Mouse (Mus musculus) megakaryocyte, adult 5-6 weeks (primary cell): ENCODE results near the gene Ddx60. TPM values are rescaled to one million over a fixed set of nuclear protein-coding genes. Genes with fewer than 3 reads are reported as not detected.
A peak's percentile ranks its signal among the peaks of the same experiment; 100 is the strongest.
"Not testable (repeated sequence)": the region's sequence is repeated elsewhere in the genome, so short reads cannot be mapped to it uniquely, and the experiment has no call there.

Source experiments
- ATAC-seq: 2 replicates; pipeline ENCODE4 v1.8.0; 2016; ENCODE audit warnings: mild to moderate bottlenecking, inconsistent platforms; ENCODE audit not compliant: poor library complexity, severe bottlenecking
- total RNA-seq, 2 experiments: library from RNA; stranded (forward) in 1 of 2; stranded (reverse) in 1 of 2; fragments of 153-499, 151-499 nt in 1 of 2; fragments of 221-1000, 200-1000 nt in 1 of 2; gene quantifications; 2 replicates each; pipeline versions ENCODE4 v1.2.3 to v1.2.4; 2015 to 2017

The Ddx60 gene
- 5.7 and 6.9 TPM in 2 replicates for total RNA-seq (2015)
- 7.9 and 8.7 TPM in 2 replicates for total RNA-seq (2017)

DNA sequence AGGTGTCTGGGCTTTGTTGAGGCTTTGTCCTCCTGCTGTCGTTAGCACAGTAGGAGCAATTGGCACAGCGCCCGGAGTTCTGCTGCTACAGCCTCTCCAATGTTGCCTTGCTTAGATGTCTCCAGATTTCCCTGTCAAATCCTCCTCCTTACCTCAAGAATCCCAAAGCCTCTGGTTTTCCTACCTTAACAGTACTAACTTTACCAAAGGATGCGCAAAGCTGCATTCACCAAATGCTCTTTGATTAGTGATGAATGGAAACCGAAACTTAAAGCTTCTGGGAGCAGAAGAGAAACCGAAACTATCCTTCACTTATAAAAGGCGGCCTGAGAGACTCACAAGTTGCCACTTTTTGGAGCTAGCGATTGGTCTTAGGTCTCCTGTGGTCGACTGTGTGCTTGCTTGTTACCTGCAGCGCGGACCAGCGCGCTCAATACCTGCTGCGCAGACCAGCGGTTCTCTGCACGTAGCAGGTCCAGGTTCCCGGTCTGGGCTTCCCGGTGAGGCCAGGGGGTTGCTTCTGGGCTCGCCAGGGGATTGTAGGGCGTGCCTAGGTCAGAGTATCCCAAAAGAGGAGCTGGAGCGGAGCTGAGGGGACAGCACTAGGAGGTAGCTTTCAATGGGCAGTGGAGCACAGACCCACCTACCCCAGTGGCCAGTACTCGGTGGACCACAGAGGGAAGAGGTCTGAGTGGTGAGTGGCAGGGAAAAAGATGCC, at the start of gene Ddx60:
Ddx60 (plus strand) TSS at position 311 of the 718 bp plus-strand sequence.
- peak; percentile 83 for ATAC-seq

DNA sequence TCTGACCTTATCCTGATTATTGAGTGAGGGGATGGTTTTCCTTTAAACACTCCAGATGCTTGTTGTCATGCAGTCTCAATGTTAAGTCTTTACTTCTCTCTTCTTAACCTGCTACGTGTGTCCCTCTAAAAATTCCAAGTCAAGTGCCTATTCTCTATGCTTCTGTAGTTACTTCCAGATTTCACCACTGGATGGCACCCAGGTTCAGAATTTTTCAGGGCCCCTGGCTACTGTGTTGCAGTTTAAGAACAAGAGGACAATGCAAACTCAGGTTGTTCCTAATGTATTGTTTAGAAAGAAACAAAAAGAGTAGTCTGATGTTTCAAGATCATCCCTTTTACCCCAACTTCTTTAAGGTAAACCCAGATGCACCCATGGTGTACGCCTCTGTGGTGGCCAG, 33.8 kb upstream of the Ddx60 start:
- ATAC-seq, result peak; percentile 77

DNA sequence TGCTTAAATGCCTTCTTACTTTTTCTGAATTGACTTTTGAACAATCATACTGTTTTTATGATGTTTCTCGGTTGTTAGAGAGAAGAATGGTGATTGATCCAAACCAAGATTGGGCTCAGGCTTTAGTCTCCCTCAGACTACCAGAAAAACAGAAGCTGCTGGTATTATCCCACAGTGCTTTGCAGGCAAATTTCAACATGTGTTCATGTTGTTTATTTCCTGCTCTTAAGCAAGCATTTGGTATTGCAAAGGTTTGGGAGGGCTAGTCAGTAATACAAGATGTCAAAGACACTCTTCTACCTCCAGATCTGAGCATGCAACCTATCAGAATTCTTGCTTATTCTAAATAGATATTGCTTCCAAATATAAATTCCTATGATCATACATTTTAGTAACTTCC, 31.1 kb upstream of the Ddx60 start:
- peak; percentile 87 for ATAC-seq

DNA sequence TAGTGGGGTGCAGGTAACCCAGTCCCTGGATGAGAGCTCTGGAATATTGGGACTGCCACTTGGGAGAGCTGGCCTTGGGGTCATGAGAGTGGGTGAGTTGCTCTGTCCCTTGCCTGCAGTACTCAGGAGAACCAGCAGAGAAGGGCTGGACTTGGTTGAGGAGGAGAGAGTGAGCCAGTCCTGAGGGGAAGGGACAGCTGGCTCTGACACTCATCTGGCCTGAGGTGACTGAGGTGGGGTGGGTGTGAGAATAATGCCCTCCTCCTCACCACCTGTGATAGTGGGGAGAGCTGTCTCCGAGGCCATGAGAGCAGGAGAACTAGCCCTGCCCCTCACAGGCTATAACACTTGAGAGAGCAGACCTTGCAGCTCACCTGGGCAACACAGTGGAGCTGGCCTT, 30.5 kb upstream of the Ddx60 start:
- ATAC-seq, result peak; percentile 45

DNA sequence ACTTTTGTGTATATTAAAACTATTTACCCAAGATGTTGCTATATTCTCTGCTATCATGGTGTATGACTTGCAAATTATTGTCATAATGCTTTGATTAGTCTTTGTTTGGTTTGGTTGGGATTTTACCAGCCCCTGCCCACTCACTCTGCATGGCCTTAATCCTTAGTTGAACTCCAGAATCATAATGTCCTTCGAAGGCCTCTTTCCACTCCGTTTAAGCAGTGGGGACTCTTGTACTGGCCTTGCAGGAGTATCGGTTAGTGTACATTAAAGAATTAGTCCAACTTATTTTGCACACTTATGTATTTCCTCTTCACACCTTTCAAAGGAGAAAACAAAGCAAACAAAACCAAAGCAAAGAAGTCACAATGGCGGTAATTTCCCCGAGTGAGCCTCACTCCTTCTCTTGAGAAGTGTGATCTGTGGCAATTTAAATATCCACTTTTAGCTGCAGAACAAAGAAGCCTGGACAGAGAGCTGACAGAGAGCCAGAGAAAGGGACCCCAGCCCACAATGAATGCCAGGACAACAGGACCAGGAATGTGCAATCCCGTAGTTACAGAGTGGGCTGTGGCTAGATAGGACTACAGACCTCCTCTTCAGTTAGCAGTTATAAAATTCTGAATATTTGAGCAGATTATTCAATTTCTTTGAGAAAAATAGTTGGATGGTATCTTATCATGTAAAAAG, 26.7 kb upstream of the Ddx60 start:
- no peak for ATAC-seq

DNA sequence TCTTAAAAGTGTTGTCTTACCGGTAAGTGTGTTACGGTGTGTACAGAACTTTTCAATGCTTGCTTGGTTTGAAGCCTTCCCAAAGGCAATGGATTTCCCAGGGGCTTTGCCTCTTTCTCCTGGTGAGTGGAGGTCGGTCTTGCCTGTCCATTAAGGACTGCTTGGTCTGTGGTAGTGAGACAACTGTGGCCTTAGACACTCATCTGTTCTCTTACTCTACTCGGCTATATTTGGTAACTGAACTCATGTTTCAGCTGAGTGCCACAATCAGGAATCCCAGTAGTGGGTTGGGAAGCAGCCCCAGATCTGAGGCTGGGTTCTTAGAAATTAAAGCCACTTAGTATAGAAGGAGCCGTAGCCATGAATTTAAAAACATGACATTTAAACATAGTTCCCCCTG, 25.4 kb upstream of the Ddx60 start, which contains the start of gene Palld:
Palld (minus strand) TSS at position 170 of the 400 bp plus-strand sequence.
- ATAC-seq, result no peak

DNA sequence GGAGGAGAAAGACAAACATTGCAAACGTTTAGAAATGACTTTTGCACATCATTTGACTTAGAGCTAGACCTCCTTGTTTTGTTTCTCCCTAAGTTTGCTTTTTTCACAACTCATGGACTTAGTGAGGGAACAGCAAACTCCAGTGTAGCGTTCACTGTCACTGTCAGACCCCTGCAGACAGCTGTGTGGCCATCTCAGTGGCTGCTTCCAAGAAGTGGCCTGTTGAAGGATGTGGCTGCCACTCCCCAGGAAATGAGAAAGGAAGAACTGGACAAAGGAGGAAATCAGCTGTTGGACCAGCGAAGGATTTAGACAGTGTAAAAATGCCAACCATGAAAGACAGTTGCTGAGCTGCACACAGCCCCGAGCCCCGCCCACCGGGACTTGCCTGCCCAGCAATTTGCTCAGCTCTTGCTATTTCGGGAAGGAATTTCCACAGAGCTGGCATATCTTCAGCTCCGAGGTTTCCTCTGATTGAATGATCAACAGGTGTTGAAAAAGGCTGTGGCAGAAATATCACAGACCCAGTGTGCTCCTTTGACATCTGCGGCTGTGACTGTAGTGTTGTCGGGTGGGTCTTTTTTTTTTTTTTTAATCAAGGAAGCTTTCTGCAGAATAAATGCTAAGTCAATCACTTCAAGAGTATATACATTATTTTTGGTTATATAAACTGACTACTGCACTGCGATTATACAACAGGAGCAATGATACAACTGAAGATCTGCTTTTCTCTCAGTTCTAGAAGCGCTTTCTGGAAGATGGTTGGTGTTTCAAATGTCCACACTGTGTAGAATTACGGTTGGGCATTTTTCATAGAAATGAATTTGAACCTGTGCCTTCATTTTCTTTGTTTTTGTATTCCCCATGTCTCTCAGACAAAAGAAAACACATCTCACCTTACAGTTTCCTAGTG, 19.3 kb upstream of the Ddx60 start:
- ATAC-seq, result peak; percentile 39

DNA sequence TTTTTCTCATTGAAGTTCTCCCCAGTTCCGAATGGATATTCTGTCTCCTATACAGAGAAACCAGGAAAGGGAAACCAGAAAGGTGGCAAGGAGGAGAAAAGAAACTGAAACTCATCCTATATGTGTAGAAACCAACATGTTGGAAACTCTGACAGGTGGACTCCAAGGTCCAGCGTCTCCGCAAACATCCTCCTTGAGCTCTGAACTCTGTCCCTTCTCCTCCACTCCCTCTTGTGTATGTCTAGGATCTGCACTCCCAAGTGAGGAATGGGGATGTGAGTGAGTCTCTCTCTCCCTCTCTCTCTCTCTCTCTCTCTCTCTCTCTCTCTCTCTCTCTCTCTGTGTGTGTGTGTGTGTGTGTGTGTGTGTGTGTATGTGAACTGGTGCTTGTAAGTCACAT, 18.6 kb upstream of the Ddx60 start:
- ATAC-seq, result no peak

DNA sequence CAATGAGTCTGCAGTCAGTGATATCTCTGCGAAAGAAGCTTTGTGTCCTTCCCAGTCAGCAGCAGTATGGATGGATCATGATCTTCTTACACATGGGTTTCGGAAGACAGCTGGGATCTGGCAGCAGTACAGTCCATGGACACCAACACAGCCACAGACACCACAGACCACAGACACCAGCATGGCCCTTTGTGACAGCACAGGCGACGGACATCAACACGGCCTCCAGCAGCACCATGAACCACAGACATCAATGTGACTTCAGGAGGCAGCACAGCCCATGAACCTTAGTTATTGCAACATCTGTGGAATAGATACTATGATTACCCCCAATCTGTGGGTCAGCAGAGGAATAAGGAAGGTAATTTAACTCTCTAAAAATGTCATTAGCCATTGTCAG, 15.1 kb upstream of the Ddx60 start:
- ATAC-seq, result peak; percentile 23; the same call in 1 of the 2 replicates

DNA sequence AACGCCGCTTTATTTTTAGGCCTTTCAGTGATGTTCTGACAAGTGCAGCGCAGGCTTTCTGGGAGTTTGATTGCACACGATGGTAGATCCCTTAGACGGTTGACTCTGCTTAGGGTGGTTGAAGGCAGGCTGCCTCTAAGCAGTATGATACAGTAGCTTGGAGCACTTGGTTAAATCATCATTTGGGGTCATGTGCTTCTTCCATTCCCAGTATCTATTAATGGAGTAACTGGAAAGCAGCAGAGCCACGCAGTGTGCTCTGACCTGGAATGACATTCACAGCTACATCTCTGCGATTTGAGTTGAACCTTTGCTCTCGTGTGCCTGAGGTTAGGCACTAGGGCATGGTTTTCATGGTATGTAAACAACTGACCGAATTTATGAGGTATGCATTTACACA, 13.9 kb upstream of the Ddx60 start:
- ATAC-seq, result no peak

DNA sequence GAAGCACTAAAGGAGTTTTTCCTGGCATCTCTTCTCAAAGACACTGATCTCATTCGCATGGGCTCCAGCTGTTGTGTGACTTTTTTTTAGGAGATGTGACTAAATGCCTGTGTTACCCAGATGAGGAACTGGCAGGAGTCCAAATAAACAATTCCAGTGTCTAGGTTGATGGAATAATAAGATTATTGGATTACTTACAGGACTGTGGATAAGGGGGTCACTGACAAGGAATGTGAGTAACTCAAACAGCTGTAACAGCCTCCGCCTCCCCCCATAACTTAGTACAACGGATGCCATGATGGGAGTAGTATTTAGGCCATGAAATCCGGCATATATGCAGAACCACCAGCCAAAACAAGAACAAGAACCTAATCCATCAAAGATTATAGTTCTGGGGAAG, 10.6 kb upstream of the Ddx60 start:
- ATAC-seq, result no peak

DNA sequence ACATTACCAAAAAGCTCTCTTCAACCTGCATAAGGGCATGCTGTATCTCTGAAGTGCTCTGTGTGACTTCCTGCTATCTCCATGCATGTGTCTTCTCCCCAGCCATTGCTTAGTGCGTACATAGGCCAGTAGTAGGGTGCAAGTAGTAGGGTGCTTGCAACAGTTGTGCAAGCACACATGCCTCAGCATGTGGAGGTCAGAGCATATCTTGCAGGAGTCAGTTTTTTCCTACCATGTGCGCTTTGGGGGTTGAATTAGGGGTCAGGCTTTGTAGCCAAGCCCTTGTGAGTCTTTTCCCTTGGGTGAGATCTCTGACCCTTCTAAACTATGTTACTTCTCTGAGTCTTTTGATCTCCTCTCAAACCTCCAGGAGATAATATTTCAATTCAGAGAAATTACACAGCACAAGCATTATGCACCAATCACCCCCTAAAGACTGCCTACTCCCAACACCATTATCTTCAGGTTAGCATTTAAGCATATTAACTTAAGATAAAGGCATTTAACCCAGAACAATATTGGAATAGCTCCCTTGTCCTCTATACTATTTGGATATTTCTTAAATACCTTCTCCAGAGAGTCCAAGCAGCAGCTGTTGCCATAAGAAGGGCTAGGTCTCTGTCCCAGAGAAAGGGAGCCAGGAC, 8.6 kb upstream of the Ddx60 start:
- ATAC-seq, result no peak

DNA sequence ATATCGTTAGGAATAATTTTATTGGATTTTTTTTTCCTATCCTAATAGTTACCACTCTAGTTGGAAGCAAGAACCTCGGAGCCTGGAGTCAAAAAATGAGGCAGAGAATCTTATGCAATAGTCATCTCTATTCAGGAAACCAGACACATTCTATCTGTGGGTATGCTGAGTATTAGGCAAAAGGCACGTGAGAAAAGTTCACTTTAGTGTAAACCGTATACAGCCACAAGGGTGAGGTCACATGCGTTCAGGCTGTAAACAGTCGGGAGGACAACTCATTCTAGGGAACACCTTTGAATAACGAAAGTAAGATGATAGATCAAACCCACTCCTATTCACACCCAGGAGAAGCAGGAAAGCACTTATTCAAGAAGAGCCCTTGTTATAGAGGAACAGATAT, 7.5 kb upstream of the Ddx60 start:
- peak; percentile 73 for ATAC-seq

DNA sequence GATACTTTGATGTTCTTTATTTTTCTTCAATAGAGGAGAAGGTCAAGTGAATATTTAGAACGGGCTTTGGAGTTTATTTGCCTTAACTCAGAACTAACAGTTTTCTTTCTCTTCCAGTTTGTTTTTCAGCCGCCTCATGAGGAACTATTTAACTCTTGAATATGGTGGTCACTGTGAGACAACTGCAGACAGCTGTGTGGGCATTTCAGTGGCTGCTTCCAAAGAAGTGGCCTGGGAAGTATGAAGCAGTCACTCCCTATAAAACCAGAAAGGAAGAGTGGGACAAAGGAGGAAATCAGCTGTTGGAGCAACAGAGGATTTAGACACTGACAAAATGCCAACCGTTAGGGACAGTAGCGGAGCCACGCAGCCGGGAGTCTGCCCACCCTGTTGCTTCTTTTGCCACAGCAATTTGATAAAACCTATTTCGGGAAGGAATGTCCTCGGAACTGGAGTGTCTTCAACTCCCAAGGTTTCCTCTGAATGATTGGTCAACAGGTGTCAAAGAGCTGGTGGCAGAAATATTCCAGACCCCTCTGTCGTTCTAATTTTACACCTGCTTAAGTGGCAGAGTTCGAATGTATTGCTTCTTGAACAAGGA, 6.3 kb upstream of the Ddx60 start:
- ATAC-seq, result no peak

DNA sequence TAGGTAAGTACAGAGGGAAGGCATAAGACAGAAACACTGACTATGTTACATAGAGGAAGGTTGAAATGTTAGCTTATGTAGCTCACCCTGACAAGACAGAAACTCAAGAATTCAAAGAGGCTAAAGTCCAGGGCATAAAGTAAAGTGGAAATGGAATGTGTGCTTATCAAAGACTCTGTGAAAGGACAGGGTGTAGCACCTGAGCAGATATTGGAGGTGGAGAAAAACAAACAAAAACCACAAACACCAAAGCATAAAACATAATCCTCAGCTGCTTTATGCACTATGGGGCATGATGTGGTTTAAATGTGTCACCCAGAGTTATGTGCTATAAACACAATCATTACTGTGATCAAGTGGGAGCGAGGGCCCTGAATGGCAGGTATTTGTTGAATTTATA, 3.4 kb upstream of the Ddx60 start:
- ATAC-seq, result no peak

DNA sequence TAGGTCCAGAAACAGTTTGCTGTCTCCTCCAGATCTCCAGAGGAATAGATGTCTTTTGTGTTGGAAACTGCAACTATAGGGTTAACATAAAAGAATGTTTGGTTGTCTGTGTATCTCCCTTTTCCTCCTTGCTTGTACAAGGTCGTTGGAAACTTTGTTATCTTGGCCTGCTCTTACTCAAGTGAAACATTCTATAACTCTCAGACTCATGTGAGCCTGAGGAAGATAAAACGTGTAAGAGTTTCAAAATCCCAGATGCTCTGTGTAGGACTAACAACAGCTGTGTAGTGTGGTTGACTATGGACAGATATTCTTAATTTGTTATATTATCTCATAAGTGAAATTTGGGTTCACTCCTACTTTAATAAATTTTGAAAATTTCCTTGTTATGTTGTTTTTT, 5.4 kb downstream of the Ddx60 start:
- ATAC-seq, result no peak

DNA sequence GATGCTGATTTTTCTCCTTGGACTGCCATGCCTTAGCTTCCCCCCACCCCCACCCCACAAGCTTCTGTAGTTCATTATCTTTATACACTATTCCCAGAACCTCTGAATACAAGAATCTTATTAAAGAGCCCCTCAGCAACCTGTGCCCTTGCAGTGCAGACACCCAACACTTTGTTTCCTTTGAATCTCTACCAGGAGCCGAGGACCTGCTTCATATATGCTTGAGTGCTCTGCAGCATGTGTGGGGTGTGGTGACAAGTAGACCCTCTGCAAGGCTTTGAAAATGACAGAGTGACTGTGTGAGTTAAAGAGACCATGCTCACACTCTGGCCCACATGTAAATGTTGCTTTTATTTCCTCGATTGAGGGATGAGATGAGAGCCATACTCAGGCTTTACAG, 9.7 kb downstream of the Ddx60 start:
- no peak for ATAC-seq

DNA sequence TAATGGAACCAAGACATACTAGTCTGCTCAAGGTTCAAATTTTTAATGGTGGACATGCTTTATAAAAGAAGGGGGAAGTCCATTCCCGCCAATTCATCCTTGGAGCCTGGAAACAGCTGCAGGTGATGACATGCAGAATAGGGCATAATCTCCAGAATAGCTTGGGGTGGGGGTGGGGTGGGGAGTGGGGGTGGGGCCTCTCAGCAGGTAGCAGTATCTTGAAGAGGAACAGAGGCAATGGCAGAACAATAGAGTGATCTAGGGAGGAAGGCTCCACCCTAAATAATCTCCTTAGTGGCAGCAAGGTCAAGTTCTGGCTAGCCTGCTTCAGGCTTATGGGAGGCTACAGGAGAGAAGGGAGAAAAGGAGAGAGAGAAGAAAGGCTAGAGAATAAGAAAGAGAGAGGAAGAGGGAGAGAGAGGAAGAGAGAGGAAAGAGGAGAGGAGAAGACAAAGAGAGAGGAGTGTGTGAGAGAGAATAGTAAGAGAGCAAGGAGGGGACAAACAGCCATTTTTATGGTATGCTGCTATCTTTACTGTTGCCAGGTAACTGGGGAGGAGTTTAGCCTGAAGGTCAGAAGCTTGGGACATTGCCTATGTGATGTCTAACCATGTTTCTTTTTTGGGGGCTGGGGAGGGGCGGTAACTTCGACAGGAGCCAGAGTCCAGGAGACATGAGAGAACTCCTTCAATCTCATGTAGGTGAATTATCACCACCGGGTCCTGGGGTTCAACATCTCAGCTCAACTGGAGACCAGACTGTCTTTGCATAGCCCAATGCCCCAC, 36.9 kb downstream of the Ddx60 start:
- not testable (repeated sequence) for ATAC-seq

DNA sequence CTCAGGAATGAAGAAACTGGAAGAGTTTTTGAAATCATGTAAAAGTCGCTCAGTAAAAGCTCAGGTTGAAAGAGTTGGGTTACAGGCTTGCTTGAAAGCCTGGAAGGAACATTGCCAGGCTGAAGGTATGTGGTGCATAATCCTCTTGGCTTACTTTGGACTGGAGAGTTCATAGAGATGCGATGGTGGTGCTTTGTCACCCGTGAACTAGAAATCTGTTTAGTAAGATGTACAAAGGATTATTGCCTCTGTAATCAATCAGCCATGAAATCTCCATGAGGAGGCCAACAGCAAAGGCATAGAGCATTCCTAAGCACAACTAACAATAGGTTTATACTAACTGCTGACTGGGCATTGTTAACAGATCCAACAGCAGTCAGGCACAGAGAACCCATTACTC, 41.7 kb downstream of the Ddx60 start:
- no peak for ATAC-seq

DNA sequence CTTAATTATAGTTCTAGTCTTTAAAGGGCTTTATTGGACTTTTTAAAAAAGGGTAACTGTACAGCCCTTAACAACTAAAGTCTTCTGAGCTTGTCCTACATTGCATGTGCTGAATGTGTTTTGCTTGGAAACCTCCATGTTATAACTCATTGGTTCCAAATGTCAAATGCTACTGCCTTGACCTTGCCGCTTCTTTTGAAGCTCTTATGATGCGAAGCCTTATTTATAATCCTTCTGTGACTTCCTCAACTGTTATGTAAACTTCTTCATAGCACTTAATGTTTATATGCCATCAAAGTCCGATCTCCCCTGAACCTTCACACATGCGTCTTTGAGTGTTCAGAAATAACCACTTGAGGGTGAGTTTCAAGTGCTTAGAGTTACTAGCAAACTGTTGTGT, 57.1 kb downstream of the Ddx60 start:
- no peak for ATAC-seq
